Comparison of ENCODE assay signal across 10 mouse cellular contexts in the genomic region with DNA sequence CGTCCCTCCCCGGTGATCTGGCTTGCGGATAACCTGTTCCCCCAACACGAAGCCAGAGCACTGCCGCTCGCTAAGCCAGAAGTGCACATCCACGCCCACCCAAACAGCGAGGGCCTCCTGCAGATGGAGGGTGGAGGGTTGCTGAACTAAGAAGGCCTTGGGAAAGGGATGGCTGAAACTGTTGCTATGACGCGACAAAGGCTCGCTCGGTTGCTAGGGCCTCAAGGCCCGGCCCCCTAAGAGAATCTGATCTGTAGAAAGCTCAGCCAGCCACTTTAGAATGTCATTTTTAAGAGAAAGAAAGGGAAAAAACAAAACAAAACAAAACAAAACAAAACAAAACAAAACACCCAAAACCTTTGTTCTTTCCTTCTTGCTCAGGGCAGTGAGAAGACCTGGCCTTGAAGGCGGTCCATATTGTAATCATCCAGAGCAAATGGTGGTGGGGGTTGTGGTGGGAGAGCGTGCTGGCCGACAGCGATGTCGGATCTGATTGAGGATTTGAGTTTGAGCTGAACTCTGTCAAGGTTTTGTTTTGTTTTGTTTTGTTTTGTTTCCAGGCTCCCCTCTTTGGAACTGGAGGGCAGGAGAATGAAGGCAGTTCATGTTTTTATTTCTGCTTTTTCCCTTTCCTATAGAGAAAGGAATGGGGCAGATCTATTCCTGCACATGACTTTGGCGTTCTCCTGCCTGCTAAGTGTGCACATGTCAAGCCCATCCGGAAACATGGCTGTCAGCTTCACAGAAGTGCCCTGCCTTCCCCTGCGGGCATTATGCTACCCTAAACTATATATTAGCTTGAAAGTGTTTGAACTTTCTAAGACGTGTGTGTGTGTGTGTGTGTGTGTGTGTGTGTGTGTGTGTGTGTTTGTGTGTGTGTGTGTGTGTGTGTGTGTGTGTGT. TPM values are rescaled to one million over a fixed set of nuclear protein-coding genes. Genes with fewer than 3 reads are reported as not detected.
DNase-seq lines count a peak whose midpoint lies in the region; ATAC-seq lines count a peak whose summit lies in the region.
"Had no signal": no experiment of that assay in that cellular context is flagged by ENCODE, and none has a peak within 500 bp of the region (broad histone marks: within the 10 kb centered on the region; RNA-seq: fewer than 3 reads in every experiment).

A gene (minus strand): TSS at position 188 of the 902 bp plus-strand sequence.

- no peaks in the 10 kb centered on the region for H3K27me3 ChIP-seq in heart, embryonic 14.5 days (ENCODE audit: control insufficient read depth, insufficient read depth, low read length)
- no peaks in the 10 kb centered on the region for H3K27me3 ChIP-seq in midbrain, embryonic 15.5 days (replicated peaks)

- H3K4me3 ChIP-seq in heart, embryonic 14.5 days (ENCODE audit: control insufficient read depth in 1 of 2, insufficient read depth in 1 of 2, low read depth in 1 of 2, low read length in 2 of 2): no peak within 1 kb of the TSS
- H3K4me3 ChIP-seq in midbrain, embryonic 15.5 days: no peak within 1 kb of the TSS

- H3K27ac ChIP-seq in heart, embryonic 14.5 days (replicated peaks in 1 of 2; ENCODE audit: control insufficient read depth in 1 of 2, insufficient read depth in 1 of 2, low read depth in 2 of 2, low read length in 2 of 2): no peak within 1 kb of the TSS
- no peak within 1 kb of the TSS for H3K27ac ChIP-seq in midbrain, embryonic 15.5 days

- DNase-seq in heart, postnatal 25 days (ENCODE audit: low spot score): no peak
- peak; percentile 8 for DNase-seq in adrenal gland, postnatal 25 days
- DNase-seq in gastrocnemius, postnatal 4 days (ENCODE audit: low spot score in 2 of 2): no peak
- DNase-seq in urinary bladder, postnatal 10 days (ENCODE audit: low spot score): no peak
- DNase-seq in cerebellum, postnatal 10 days: no peak
- DNase-seq: cerebellum, postnatal 14 days had no signal

- intact Hi-C loops in heart, postnatal 25 days (cut with DNase I): no loop called here

- no peak within 1 kb of the TSS for H3K9ac ChIP-seq in heart, embryonic 14.5 days (ENCODE audit: low read length)
- no peak within 1 kb of the TSS for H3K9ac ChIP-seq in midbrain, embryonic 15.5 days

- no peaks in the 10 kb centered on the region for H3K36me3 ChIP-seq in heart, embryonic 14.5 days (ENCODE audit: control insufficient read depth, insufficient read depth, low read length)
- H3K36me3 ChIP-seq in midbrain, embryonic 15.5 days (replicated peaks): no peaks in the 10 kb centered on the region

- H3K9me3 ChIP-seq in heart, embryonic 14.5 days (ENCODE audit: control insufficient read depth, low read length): no peaks in the 10 kb centered on the region
- H3K9me3 ChIP-seq in midbrain, embryonic 15.5 days: no peaks in the 10 kb centered on the region

- peak within 1 kb of the TSS; percentile 51 for H3K4me2 ChIP-seq in heart, embryonic 14.5 days (ENCODE audit: low read length)
- H3K4me2 ChIP-seq in midbrain, embryonic 15.5 days: peak within 1 kb of the TSS; percentile 42

- no peak for ATAC-seq in heart, embryonic 14.5 days (ENCODE audit: insufficient number of reproducible peaks, insufficient read depth, low FRiP score, low read depth)
- peak; percentile 61 to 76; a peak in 3 of 4 replicates for ATAC-seq in hematopoietic stem cell, adult 5-6 weeks (replicated peaks in 1 of 2; ENCODE audit: insufficient read depth in 1 of 2, low FRiP score in 2 of 2, low TSS enrichment in 1 of 2, low read depth in 1 of 2, poor library complexity in 2 of 2, severe bottlenecking in 2 of 2)
- ATAC-seq in midbrain, embryonic 15.5 days (replicated peaks): peak; percentile 90

- WGBS in heart, embryonic 14.5 days: 35% methylated on average over 22 of the region's 22 CpGs
- 20% methylated on average over 22 of the region's 22 CpGs for WGBS in midbrain, embryonic 15.5 days

- peaks cover 0 to 3% of the 10 kb centered on the region in 2 experiments; a peak in 3 of 4 replicates for H3K4me1 ChIP-seq in heart, embryonic 14.5 days (ENCODE audit: control insufficient read depth in 2 of 2, insufficient read depth in 2 of 2, low read length in 2 of 2)
- peaks cover 10% of the 10 kb centered on the region for H3K4me1 ChIP-seq in midbrain, embryonic 15.5 days

RNA-seq across cellular contexts. Expression of the gene that starts here (rescaled TPM):
- polyA plus RNA-seq in heart, embryonic 14.5 days (2014; fragmentation: Nextera tagmentation; extraction: Ambion mirVana): not detected in 2 replicates
- not detected for total RNA-seq in heart, postnatal 25 days (2021)
- total RNA-seq in adrenal gland, postnatal 25 days (2021): not detected in 2 replicates
- total RNA-seq in hematopoietic stem cell, adult 5-6 weeks (2017): not detected in 2 replicates
- polyA plus RNA-seq in midbrain, embryonic 15.5 days (2015; fragmentation: Nextera tagmentation; extraction: Ambion mirVana): 1.1 TPM in 2 replicates
- under 1 TPM; 0.10 to 0.13 TPM for total RNA-seq in gastrocnemius, postnatal 4 days (2021)
- total RNA-seq: liver, adult 2 months had no signal
- polyA plus RNA-seq: liver, adult 2 months had no signal

Comparison
In these comparisons a context has a peak if more than half of its experiments do, and no peak if none do; other contexts are left out.
1. Peak in DNase-seq in adrenal gland, postnatal 25 days; RNA of the gene not detected or under 1 TPM.
2. Peak in ATAC-seq in hematopoietic stem cell, adult 5-6 weeks; RNA of the gene not detected or under 1 TPM.